Mouse (Mus musculus) ES-E14 (cell line): ENCODE results near the gene Mybpc3. TPM values are rescaled to one million over a fixed set of nuclear protein-coding genes. Genes with fewer than 3 reads are reported as not detected.
A peak's percentile ranks its signal among the peaks of the same experiment; 100 is the strongest.

Experiments used
- DNase-seq: peaks from one replicate; pipeline ENCODE4 v3.0.0-alpha.2; 2013; ENCODE audit warnings: low read depth, low spot score
- H3K27ac ChIP-seq: 2 replicates; pipeline ENCODE4 v1.5.1; 2012; ENCODE audit warnings: low read depth, mild to moderate bottlenecking, low read length, moderate library complexity, mixed read lengths; ENCODE audit not compliant: poor library complexity, insufficient read depth, severe bottlenecking
- H3K36me3 ChIP-seq: 2 replicates; pipeline ENCODE4 v1.6.1; 2012; ENCODE audit warnings: mild to moderate bottlenecking, low read length, moderate library complexity, mixed read lengths; ENCODE audit not compliant: control insufficient read depth, poor library complexity, insufficient read depth, severe bottlenecking
- H3K4me1 ChIP-seq, 2 experiments: fragments of 150-350 bp in 1 of 2; sonication (generic) in 1 of 2; 2 replicates each; pipeline ENCODE4 v1.6.1; 2012; ENCODE audit warnings: low read length in 2 of 2, mild to moderate bottlenecking in 1 of 2, mixed read lengths in 1 of 2; ENCODE audit not compliant: control insufficient read depth in 2 of 2, insufficient read depth in 2 of 2, poor library complexity in 1 of 2
- H3K4me3 ChIP-seq, 2 experiments: fragments of 150-350 bp in 1 of 2; sonication (generic) in 1 of 2; 2 replicates each; pipeline ENCODE4 v1.5.1; 2012; ENCODE audit warnings: low read length in 2 of 2, low read depth in 1 of 2, mild to moderate bottlenecking in 1 of 2, mixed read lengths in 1 of 2; ENCODE audit not compliant: insufficient read depth in 1 of 2, poor library complexity in 1 of 2, severe bottlenecking in 1 of 2
- H3K9ac ChIP-seq: 2 replicates; pipeline ENCODE4 v1.6.1; 2012; ENCODE audit warnings: low read depth, mild to moderate bottlenecking, low read length, mixed read lengths; ENCODE audit not compliant: poor library complexity, insufficient read depth, severe bottlenecking
- H3K9me3 ChIP-seq: fragments of 150-350 bp; sonication (generic); 2 replicates; pipeline ENCODE4 v1.6.1; 2012; ENCODE audit warnings: low read depth, mild to moderate bottlenecking, low read length; ENCODE audit not compliant: control insufficient read depth, insufficient read depth
- CHD2 ChIP-seq: IDR thresholded peaks from 2 replicates; pipeline ENCODE4 v1.6.1; 2014; ENCODE audit warnings: mild to moderate bottlenecking, low read depth, low read length, inconsistent platforms
- HCFC1 ChIP-seq: IDR thresholded peaks from 2 replicates; pipeline ENCODE4 v1.6.1; 2012; ENCODE audit warnings: low read length, inconsistent platforms, borderline replicate concordance; ENCODE audit not compliant: insufficient read depth
- MAFK ChIP-seq: IDR thresholded peaks from 2 replicates; pipeline ENCODE4 v1.6.1; 2014; ENCODE audit warnings: mild to moderate bottlenecking, low read depth, low read length, inconsistent platforms; ENCODE audit not compliant: insufficient read depth
- ZC3H11A ChIP-seq: IDR thresholded peaks from 2 replicates; pipeline ENCODE4 v1.6.1; 2012; ENCODE audit warnings: low read depth, mild to moderate bottlenecking, inconsistent platforms, low read length, borderline replicate concordance
- ZNF384 ChIP-seq: IDR thresholded peaks from 2 replicates; pipeline ENCODE4 v1.6.1; 2012; ENCODE audit warnings: low read depth, low read length, inconsistent platforms
- in situ Hi-C, 2 experiments: fragments of 600-800 bp; cut with MboI; formaldehyde crosslinking; loops; one replicate each; pipeline ENCODE4 v1.15.1; 2025; ENCODE audit warnings: low sequenced_read_pairs in 2 of 2, inconsistent platforms in 1 of 2; ENCODE audit not compliant: unreplicated experiment in 2 of 2
- total RNA-seq: library from RNA; depleted of rRNA; stranded (reverse); fragments of 300-350 nt; gene quantifications from 2 replicates; pipeline ENCODE4 v1.2.3, GENCODE M21; 2012

The Mybpc3 gene
- total RNA-seq, 1 experiment, result 0.62 TPM

GRCm38 (mm10) chr2:91142920-91143319, 25.0 kb downstream of the Mybpc3 start:
- no peaks in the 10 kb centered on the region for H3K9me3 ChIP-seq
- no peaks in the 10 kb centered on the region for H3K36me3 ChIP-seq
- H3K9ac ChIP-seq, result no peak overlapping the region
- H3K4me3 ChIP-seq, result 0 out of 4 replicates have a peak overlapping the region, but pooled peaks of 1 of the 2 experiments have one; percentile 20
- peaks cover 0 to 14% of the 10 kb centered on the region in 2 experiments; a peak in 2 of 4 replicates for H3K4me1 ChIP-seq
- DNase-seq, result no peak
- no peak overlapping the region for H3K27ac ChIP-seq
- in situ Hi-C loops, result no loop called here
- TF ChIP-seq ZC3H11A (no peak), CHD2 (no peak), MAFK (no peak)

GRCm38 (mm10) chr2:91143401-91143800, 25.5 kb downstream of the Mybpc3 start:
- Histone ChIP-seq H3K36me3 (no peaks in the 10 kb centered on the region), H3K9me3 (no peaks in the 10 kb centered on the region), H3K9ac (no peak overlapping the region), H3K4me3 (no peak overlapping the region), H3K27ac (no peak overlapping the region), H3K4me1 (peaks cover 0 to 14% of the 10 kb centered on the region in 2 experiments; a peak in 2 of 4 replicates)
- DNase-seq, result no peak
- in situ Hi-C loops, result no loop called here
- no peak for TF ChIP-seq MAFK
- no peak for TF ChIP-seq HCFC1
- TF ChIP-seq ZC3H11A, result no peak
- TF ChIP-seq CHD2, result no peak

- Histone ChIP-seq H3K4me1 (no peaks in the 10 kb centered on the region), H3K4me3 (no peak overlapping the region), H3K9ac (no peak overlapping the region), H3K36me3 (no peaks in the 10 kb centered on the region), H3K27ac (no peak overlapping the region), H3K9me3 (no peaks in the 10 kb centered on the region)
- TF ChIP-seq MAFK (no peak), ZC3H11A (no peak), CHD2 (no peak), ZNF384 (no peak), HCFC1 (no peak)
- DNase-seq, result no peak
- in situ Hi-C loops, result no loop called here
Observed at GRCm38 (mm10) chr2:91148101-91148500, 30.2 kb downstream of the Mybpc3 start.

GRCm38 (mm10) chr2:91151331-91151730, 33.4 kb downstream of the Mybpc3 start:
- Histone ChIP-seq H3K36me3 (no peaks in the 10 kb centered on the region), H3K27ac (no peak overlapping the region), H3K4me3 (no peak overlapping the region), H3K9ac (no peak overlapping the region), H3K9me3 (no peaks in the 10 kb centered on the region), H3K4me1 (no peaks in the 10 kb centered on the region)
- in situ Hi-C loops, result no loop called here
- TF ChIP-seq ZNF384 (no peak), ZC3H11A (no peak), MAFK (no peak), HCFC1 (no peak), CHD2 (no peak)
- DNase-seq, result no peak

- Histone ChIP-seq H3K9me3 (no peaks in the 10 kb centered on the region), H3K4me1 (no peaks in the 10 kb centered on the region), H3K4me3 (no peak overlapping the region), H3K9ac (no peak overlapping the region), H3K36me3 (no peaks in the 10 kb centered on the region), H3K27ac (no peak overlapping the region)
- in situ Hi-C loops, result no loop called here
- no peak for DNase-seq
- TF ChIP-seq HCFC1, result no peak
- no peak for TF ChIP-seq ZNF384
- no peak for TF ChIP-seq MAFK
- no peak for TF ChIP-seq ZC3H11A
- TF ChIP-seq CHD2, result no peak
Observed at GRCm38 (mm10) chr2:91152885-91153377, 35.0 kb downstream of the Mybpc3 start.
